Comparison of ENCODE assay signal across 7 mouse cellular contexts in genomic region chr8:111573583-111573982, GRCm38 (mm10). TPM values are rescaled to one million over a fixed set of nuclear protein-coding genes. Genes with fewer than 3 reads are reported as not detected.
DNase-seq lines count a peak whose midpoint lies in the region; ATAC-seq and TF ChIP-seq lines count a peak whose summit lies in the region.

No protein-coding gene starts in this region.

- H3K9me3 ChIP-seq in intestine, postnatal 0 days (ENCODE audit: control insufficient read depth), result no peaks in the 10 kb centered on the region
- H3K9me3 ChIP-seq in neural tube, embryonic 15.5 days (replicated peaks), result no peaks in the 10 kb centered on the region

- H3K36me3 ChIP-seq in thymus, adult 2 months (ENCODE audit: control insufficient read depth, insufficient read depth, low read length), result peaks cover 8% of the 10 kb centered on the region; the same call in 1 of the 2 replicates
- no peaks in the 10 kb centered on the region for H3K36me3 ChIP-seq in intestine, postnatal 0 days (ENCODE audit: control insufficient read depth, insufficient read depth)
- H3K36me3 ChIP-seq in neural tube, embryonic 15.5 days, result no peaks in the 10 kb centered on the region

- no peaks in the 10 kb centered on the region for H3K27me3 ChIP-seq in thymus, adult 2 months (ENCODE audit: control insufficient read depth, insufficient read depth, low read length)
- no peaks in the 10 kb centered on the region for H3K27me3 ChIP-seq in intestine, postnatal 0 days (replicated peaks; ENCODE audit: control insufficient read depth, insufficient read depth, low read length)
- H3K27me3 ChIP-seq in neural tube, embryonic 15.5 days (replicated peaks), result no peaks in the 10 kb centered on the region

- H3K9ac ChIP-seq in intestine, postnatal 0 days (ENCODE audit: low read depth, low read length), result no peak overlapping the region
- no peak overlapping the region for H3K9ac ChIP-seq in neural tube, embryonic 15.5 days (replicated peaks)

- WGBS in thymus, adult 2 months, result 59% methylated on average over 8 of the region's 8 CpGs
- WGBS in intestine, postnatal 0 days, result 36% methylated on average over 8 of the region's 8 CpGs
- WGBS in neural tube, embryonic 15.5 days, result 16% methylated on average over 8 of the region's 8 CpGs

- ATAC-seq in intestine, postnatal 0 days, result 0 out of 2 replicates have a peak, but pooled peaks have one; percentile 22
- peak; percentile 53; the same call in 1 of the 2 replicates for ATAC-seq in neural tube, embryonic 15.5 days (ENCODE audit: low FRiP score)

- no peak overlapping the region for H3K4me2 ChIP-seq in intestine, postnatal 0 days (replicated peaks; ENCODE audit: low read depth)
- H3K4me2 ChIP-seq in neural tube, embryonic 15.5 days, result peak overlapping the region; percentile 6; the same call in 1 of the 2 replicates

- intact Hi-C loops in gastrocnemius, postnatal 36 days (cut with DNase I), result no loop called here

- H3K4me3 ChIP-seq in thymus, adult 2 months (ENCODE audit: control insufficient read depth, insufficient read depth, low read length), result no peak overlapping the region
- no peak overlapping the region for H3K4me3 ChIP-seq in intestine, postnatal 0 days (ENCODE audit: low read depth, low read length)
- no peak overlapping the region for H3K4me3 ChIP-seq in neural tube, embryonic 15.5 days (replicated peaks)

- TF ChIP-seq CTCF in thymus, adult 2 months (IDR thresholded peaks at IDR 0.05; ENCODE audit: borderline replicate concordance, control insufficient read depth, extremely low read depth, insufficient read depth, low read length, poor library complexity), result no peak
- no peak for TF ChIP-seq CTCF in intestine, postnatal 0 days (IDR thresholded peaks at IDR 0.05; ENCODE audit: low read depth)

- TF ChIP-seq POLR2A in thymus, adult 2 months (IDR thresholded peaks at IDR 0.05; ENCODE audit: control insufficient read depth, extremely low read depth, insufficient read depth, low read length, poor library complexity), result no peak

- no peak for DNase-seq in thymus, adult 2 months
- DNase-seq in thymus, postnatal 0 days (ENCODE audit: low spot score), result no peak
- DNase-seq in embryo, embryonic 10.5 days (ENCODE audit: low spot score), result peak; percentile 32
- DNase-seq in gastrocnemius, postnatal 36 days, result no peak
- DNase-seq in layer of hippocampus, adult 9-10 months (ENCODE audit: low spot score), result no peak

- H3K27ac ChIP-seq in thymus, adult 2 months (ENCODE audit: control insufficient read depth, insufficient read depth, low read length), result 0 out of 2 replicates have a peak overlapping the region, but pooled peaks have one; percentile 21
- no peak overlapping the region for H3K27ac ChIP-seq in intestine, postnatal 0 days (ENCODE audit: low read depth, low read length)
- 0 out of 2 replicates have a peak overlapping the region, but pooled peaks have one; percentile 23 for H3K27ac ChIP-seq in neural tube, embryonic 15.5 days (replicated peaks)

- peaks cover 53% of the 10 kb centered on the region for H3K4me1 ChIP-seq in thymus, adult 2 months (replicated peaks; ENCODE audit: control insufficient read depth, insufficient read depth, low read length)
- H3K4me1 ChIP-seq in intestine, postnatal 0 days (replicated peaks; ENCODE audit: control insufficient read depth, insufficient read depth, low read length), result 0 out of 2 replicates have a peak, but pooled peaks cover 4% of the 10 kb centered on the region
- peaks cover 60% of the 10 kb centered on the region for H3K4me1 ChIP-seq in neural tube, embryonic 15.5 days

RNA-seq across cellular contexts. Expression of gene Znrf1, which starts 37.7 kb away (rescaled TPM):
- polyA plus RNA-seq in thymus, adult 2 months (2012; rRNA removed), result 946 and 968 TPM in 2 replicates
- polyA plus RNA-seq in thymus, postnatal 0 days (2015; fragmentation: Nextera tagmentation; extraction: Ambion mirVana), result 173 and 227 TPM in 2 replicates
- 11.7 and 13.3 TPM in 2 replicates for polyA plus RNA-seq in intestine, postnatal 0 days (2015; fragmentation: Nextera tagmentation; extraction: Ambion mirVana)
- 80.3 and 93.3 TPM in 2 replicates for polyA plus RNA-seq in neural tube, embryonic 15.5 days (2015; fragmentation: Nextera tagmentation; extraction: Ambion mirVana)
- total RNA-seq in gastrocnemius, postnatal 36 days (2021), result 10 to 100 TPM; 55.6 TPM

RNA-seq across cellular contexts. Expression of gene Wdr59, which starts 51.7 kb away (rescaled TPM):
- polyA plus RNA-seq in thymus, adult 2 months (2012; rRNA removed), result 9.0 and 10.1 TPM in 2 replicates
- polyA plus RNA-seq in thymus, postnatal 0 days (2015; fragmentation: Nextera tagmentation; extraction: Ambion mirVana), result 3.0 and 3.9 TPM in 2 replicates
- 1.3 and 1.4 TPM in 2 replicates for polyA plus RNA-seq in intestine, postnatal 0 days (2015; fragmentation: Nextera tagmentation; extraction: Ambion mirVana)
- polyA plus RNA-seq in neural tube, embryonic 15.5 days (2015; fragmentation: Nextera tagmentation; extraction: Ambion mirVana), result 8.0 and 8.1 TPM in 2 replicates
- 1 to 10 TPM; 7.1 to 8.1 TPM for total RNA-seq in gastrocnemius, postnatal 36 days (2021)

RNA-seq across cellular contexts. Expression of gene Ldhd, which starts 56.6 kb away (rescaled TPM):
- 10.4 and 10.7 TPM in 2 replicates for polyA plus RNA-seq in thymus, adult 2 months (2012; rRNA removed)
- polyA plus RNA-seq in thymus, postnatal 0 days (2015; fragmentation: Nextera tagmentation; extraction: Ambion mirVana), result 3.8 and 3.9 TPM in 2 replicates
- polyA plus RNA-seq in intestine, postnatal 0 days (2015; fragmentation: Nextera tagmentation; extraction: Ambion mirVana), result 5.8 and 6.5 TPM in 2 replicates
- 0.93 and 1.5 TPM in 2 replicates for polyA plus RNA-seq in neural tube, embryonic 15.5 days (2015; fragmentation: Nextera tagmentation; extraction: Ambion mirVana)
- 10 to 100 TPM; 32.4 to 34.9 TPM for total RNA-seq in gastrocnemius, postnatal 36 days (2021)
